Mouse (Mus musculus) spleen, postnatal 14 days (tissue): ENCODE measurements around the gene Ak6.

Experiments
- DNase-seq, 2 experiments: peaks; one replicate each; pipeline ENCODE4 v3.0.0; 2021 to 2022; ENCODE audit warnings: low spot score in 2 of 2

The Ak6 gene

GRCm38 (mm10) chr13:100650550-100651438 is at the start of gene Ak6, which contains the start of gene Rad17:
TSS of gene Ak6 (plus strand) at chr13:100650979.
TSS of gene Rad17 (minus strand) at chr13:100651051.
- peak; percentile 92 to 95 for DNase-seq

DNA sequence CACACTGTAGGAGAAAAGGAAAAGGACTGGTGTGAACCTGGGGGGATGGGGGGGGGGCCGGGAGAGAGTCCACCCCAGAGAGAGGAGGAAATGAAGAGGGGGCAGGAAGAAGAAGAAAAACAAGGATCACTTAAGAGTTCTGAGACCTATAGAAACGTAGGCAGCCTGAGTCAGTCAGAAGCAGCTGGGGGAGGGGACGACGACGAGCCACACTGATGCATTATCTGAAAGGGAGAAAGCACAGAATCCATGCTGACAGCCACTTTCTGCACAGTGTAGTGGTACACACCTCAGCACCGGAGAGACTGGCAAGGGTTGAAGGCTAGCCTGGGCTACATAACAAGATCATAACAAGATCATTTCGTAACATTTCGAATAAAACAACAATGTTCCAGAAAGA is 49.7 kb upstream of the Ak6 start:
- DNase-seq, result no peak

GRCm38 (mm10) chr13:100602239-100602902 is 48.4 kb upstream of the Ak6 start:
- DNase-seq, result no peak

GRCm38 (mm10) chr13:100603031-100603737 is 47.6 kb upstream of the Ak6 start:
- DNase-seq, result no peak

DNA sequence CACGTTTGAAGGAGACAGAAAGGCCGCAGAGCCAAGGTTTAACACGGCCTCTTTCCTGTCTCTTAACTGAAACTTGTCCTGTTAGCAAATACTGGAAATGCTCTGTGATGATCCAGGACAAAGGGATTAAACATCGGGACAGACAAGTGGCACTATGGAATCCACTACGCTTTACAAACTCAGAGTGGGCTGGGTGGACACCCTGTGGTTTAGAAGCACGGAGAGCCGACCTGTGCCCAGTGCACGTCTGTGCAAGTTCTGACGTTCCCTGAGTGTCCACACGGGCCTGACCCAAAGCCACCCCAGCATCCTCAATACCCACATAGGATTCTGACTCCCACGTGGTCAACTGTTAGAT is 47.1 kb upstream of the Ak6 start:
- no peak for DNase-seq

DNA sequence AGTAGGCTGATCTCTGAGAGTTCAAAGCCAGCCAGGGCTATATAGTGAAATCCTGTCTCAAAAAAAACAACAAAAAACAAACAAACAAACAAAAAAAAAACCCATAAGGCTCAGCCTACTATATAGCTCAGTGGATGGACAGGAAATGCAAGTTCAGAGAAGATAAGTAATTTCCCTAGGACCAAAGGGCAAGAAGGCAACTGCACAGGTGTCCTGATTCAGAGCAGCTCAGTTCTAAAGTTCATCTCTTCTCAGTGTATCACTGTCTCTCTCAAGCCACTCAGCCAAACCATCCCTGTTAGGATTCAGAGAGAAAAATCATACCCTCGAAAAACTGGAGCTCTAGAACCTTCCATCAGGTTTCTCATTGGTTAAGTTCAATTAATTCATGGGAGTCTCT is 44.9 kb upstream of the Ak6 start:
- DNase-seq, result no peak

DNA sequence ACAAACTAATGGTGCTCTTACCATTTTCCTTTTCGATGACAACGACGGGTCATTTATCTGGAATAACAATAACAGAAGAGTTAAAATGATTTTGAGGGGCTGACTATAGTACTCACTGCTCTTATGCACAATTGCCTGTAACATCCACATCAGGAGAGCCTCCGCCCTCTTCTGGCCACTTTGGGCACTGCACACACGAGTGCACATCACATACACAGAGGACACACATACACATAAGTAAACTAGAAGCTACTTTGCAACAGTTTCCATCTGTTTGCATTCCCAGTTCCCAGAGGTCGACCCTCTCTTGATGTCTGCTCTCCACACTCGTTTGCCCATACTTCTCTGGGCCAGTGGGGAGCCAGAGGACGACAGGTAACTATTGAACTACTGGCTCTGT is 43.0 kb upstream of the Ak6 start:
- no peak for DNase-seq

GRCm38 (mm10) chr13:100611266-100611665 is 39.5 kb upstream of the Ak6 start:
- no peak for DNase-seq

GRCm38 (mm10) chr13:100612251-100612650 is 38.5 kb upstream of the Ak6 start:
- no peak for DNase-seq

DNA sequence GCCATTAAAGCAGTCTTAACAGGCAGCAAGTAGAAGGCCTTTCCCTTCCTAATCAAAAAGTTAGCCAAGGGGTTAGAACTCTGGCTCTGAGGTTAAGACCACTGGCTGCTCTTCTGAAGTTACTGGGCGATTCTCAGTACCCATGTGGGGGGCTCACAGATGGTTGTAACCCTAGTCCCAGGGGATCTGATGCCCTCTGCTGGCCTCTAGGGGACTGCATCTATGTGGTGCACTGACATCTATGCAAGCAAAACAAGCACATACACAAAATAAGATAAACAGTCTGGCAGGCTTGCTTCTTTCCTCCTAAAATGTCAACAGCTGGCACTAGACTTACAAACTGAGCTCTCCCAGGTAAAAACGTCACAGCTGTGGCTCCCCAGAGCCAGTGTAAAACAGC is 37.9 kb upstream of the Ak6 start:
- no peak for DNase-seq

- peak in 1 of 2 experiments; percentile 29 for DNase-seq
Observed at GRCm38 (mm10) chr13:100616181-100617087, 34.3 kb upstream of the Ak6 start, which contains the start of gene Marveld2. TSS of gene Marveld2 (minus strand) at chr13:100616971.

- DNase-seq, result no peak
Observed at GRCm38 (mm10) chr13:100617583-100617982, 33.2 kb upstream of the Ak6 start.

GRCm38 (mm10) chr13:100622241-100622640 is 28.5 kb upstream of the Ak6 start:
- no peak for DNase-seq

GRCm38 (mm10) chr13:100634106-100634691 is 16.6 kb upstream of the Ak6 start:
- DNase-seq, result no peak

DNA sequence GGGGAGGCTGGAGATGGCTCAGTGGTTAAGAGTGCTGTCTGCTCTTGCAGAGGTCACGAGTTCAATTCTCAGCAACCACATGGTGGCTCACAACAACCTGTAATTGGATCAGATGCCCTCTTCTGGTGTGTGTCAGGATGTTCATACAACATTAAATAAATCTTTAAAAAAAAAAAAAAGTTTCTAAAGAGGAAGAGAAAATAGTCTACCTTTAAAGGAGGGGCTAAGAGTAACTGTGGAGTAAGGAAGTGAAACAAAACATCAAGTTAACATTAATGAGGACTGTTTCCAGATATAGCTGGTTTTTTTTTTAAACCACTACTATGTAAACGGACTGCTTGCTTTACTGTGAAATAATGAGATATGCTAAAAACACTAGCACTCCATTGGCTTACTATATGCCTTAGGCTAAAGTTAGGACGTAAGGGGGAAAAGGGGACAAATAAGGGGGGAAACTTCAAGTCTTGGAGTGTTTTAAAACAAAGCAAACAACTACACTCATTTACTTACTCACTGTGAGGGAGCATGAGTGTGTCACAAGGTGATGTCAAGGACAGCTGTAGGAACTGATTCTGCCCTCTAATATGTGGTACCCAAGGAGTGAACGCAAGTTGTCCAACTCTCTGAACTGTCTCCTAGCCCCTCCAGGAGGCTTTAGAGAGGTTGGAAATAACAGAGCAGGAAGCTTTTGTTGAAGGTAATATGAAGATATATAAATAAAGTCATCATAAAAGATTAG is 8.1 kb upstream of the Ak6 start:
- DNase-seq, result no peak

- DNase-seq, result no peak
Observed at GRCm38 (mm10) chr13:100648223-100648622, 2.6 kb upstream of the Ak6 start.

DNA sequence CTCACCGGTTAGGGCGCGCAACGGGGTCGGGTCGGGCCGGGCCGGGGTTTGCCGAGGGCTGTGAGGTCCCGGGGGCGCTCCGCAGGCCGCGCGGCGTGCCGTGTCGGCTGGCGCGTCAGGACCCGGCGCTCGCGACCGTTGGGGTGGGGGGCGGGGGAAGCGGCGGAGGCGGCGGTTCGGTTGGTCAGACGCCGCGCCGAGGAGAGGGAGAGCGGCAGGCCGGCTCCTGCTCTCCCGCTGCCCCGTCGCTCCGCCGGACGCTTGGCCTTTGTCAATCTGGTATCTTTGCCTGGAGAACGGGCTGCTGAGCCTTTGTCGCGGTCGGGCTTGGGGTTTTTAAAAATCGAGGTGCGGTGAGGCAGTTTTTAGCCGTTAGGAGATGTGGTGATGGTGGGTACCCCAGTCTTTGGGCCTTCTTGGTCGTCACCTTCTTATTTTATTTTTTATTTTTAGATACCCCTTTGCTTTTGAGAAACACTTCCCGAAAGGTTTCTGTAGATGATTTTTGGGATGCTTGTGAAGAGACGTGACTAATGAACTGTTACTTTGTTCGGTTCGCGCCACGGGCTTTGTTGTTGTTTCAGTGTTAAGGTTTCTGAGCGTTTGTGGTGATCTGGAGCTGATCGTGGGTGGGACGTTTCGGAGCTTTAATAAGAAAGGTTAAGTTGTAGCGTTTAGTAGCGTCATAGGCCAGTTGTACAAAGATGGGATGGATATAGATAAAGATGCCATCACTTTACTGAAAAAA is 834 bp downstream of the Ak6 start, which contains the start of gene Taf9:
Gene Taf9, plus strand, starts transcription at position 141 of the 748 bp plus-strand sequence.
- no peak for DNase-seq

- no peak for DNase-seq
Observed at GRCm38 (mm10) chr13:100658091-100658490, 7.3 kb downstream of the Ak6 start.

DNA sequence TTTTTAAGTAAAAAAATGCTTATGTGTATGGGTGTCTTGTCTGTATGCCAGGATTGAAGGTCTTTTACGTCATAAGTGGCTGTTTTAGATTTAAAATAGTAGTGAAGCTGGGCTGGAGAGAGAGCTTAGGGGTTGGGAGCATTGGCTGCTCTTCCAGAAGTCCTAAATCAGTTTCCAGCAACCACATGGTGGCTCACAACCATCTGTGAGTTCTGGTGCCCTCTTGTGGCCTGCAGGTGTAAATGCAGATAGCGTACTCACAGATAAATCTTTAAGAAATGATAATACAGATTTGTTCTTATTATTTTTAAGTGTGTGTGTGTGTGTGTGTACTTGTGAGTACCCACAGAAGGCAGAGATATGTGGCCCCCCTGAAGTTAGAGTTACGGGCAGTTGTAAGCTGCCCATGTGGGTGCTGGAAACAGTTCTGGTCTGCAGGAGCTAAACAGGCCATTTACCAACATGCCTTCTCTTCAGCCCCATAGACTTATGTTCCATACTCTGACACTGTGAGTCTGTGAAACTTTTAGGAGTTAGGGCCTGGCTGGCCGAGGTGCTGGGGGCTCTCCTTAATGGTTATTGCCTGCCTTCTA is 9.2 kb downstream of the Ak6 start:
- peak in 1 of 2 experiments; percentile 41 for DNase-seq
